Mouse (Mus musculus) B cell, adult 2 months (primary cell): ENCODE results near the gene Tspan9.

Experiments used
- DNase-seq, 2 experiments: peaks; one replicate each; pipeline ENCODE4 v3.0.0; 2022

Gene Tspan9

DNA sequence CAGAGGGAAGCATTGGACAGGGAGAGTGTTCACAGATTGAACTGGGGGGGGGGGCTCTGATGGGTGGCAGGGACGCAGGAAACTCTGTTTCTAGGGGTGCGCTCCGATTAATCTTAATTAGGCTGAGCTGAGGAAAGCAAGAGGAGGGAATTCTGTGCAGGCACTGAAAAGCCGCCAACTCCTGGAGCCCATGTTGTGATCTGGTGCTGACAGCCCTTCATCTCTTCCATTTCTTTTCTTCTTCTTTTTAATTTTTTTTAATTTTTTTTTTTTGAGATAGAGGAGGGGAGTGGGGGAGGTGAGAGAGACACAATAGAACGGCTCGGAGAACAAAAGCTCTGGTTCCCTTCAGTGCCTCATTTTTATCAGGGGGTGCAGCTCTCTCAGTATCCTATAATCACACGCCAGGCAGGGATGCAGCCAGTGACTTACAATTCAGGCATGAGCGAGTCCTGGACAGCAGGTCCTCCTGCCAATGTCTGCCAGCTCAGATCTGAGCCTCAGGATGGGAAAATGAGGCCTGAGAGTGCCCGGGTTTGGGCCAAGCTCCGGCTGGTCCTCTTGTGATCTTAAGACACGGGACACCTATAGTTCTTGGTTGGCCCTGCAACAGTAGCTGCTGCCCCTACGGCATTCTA is 72.4 kb downstream of the Tspan9 start:
- no peak for DNase-seq

DNA sequence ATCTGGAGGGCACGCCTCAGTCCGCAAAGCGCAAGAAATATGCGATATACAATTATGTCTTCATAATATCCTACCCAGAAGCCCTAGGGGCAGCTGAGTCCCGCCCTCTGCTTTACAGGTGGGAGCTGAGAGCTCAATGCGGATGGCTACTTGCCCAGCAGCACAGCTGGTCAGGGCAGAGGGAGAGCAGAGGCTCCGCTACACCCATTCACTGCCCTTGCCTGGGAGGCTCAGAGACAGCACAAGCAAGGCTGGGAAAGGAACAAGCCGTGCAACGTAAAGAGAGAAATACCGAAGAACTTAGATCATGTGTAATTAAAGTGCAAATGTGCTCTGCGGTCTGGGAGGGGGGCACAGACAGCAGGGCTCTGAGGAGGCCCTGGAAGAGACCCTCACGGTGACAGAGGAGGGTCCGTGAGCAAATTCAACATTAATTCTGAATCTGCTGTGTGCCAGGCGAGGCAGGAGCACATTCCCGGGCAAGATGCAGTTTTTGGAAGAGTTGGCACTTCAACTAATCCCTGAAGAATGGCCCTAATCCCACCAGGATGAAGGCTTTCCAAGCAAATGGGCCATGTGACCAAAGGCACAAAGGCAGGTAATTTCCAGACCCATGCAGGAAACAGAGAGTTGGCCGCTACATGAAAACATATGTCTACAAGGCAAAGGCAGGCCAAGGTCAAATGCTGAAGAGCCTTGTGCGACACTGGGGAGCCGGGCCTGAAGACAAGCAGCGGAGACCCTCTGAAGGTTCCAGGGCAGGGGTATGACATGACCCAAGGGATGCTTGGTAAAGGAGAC is 73.1 kb downstream of the Tspan9 start:
- DNase-seq: no peak

DNA sequence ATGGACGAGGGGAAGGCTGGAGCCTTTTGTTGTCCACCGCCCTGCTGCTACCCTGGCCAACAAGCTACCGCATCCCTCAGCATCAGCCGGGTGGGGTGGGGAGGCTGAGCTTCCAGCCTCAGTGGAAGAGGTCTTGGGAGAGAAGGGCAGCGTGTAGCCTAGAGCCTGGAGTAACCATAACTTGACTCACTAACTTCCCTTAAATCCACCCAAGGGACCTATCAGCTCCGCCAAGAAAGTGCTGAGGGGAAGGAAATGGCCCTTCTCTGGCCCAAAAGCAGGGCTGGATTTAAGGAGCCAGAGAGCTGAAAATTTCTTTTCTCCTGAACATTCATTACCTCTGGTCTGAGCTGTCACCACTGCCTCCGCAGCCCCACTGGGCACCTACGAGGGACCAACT is 75.2 kb downstream of the Tspan9 start:
- no peak for DNase-seq

DNA sequence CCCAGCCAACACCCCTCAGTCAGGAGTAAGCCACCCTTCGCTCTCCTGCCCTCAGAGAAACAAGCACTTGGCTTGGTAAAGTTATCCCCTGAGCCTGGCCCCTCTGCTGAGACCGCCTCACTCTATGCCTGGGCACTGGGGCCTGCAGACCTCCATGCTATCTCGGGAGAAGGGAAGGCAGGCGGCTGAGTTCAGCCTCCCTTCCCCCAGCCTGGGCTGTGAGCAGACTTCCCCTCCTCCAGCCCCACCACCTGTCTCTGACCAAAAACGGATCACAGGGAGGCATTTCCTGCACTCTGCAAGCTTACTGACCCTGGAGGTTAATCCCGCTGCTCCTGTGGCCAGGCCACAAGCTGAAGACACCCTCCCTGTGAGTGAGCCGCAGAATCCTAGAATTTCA is 77.4 kb downstream of the Tspan9 start:
- DNase-seq: no peak

DNA sequence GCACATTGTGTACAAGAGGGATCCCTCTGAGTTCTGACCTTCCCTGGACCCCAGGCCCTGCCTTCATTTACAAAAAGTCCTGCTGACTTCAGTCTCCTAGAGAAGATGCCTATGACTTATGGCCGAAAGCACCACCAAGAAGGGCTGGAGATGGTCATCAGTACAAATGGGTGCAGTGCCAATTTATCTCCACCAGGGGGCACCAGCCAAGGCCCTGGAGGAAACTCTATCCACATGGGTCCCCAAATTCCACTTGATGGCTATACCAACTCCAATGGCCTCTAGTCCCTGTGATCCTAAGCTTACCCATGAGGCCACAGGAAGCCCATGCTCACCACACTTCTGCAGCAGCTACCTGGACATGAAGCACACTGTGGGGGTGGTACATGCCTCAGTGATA is 79.9 kb downstream of the Tspan9 start:
- peak; percentile 15 to 16 for DNase-seq

DNA sequence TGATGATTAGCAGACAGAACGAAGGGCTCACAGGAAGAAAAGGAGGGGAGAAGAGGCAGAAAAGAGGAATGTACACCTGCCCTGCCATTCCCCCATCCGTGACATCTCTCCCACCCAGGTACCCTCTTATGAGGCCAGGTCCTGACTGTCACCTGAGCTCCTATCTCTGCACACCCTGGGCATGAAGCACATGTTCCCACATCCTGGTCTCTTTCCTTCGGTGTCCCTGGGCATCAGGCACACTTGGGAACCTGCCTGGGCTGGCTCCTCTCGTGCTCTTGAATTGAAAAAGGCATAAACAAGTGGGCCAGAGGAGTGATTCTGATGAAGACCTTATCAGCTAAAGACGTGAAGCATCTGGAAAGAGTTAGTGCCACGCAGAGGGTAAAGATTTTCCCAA is 80.6 kb downstream of the Tspan9 start:
- no peak for DNase-seq

DNA sequence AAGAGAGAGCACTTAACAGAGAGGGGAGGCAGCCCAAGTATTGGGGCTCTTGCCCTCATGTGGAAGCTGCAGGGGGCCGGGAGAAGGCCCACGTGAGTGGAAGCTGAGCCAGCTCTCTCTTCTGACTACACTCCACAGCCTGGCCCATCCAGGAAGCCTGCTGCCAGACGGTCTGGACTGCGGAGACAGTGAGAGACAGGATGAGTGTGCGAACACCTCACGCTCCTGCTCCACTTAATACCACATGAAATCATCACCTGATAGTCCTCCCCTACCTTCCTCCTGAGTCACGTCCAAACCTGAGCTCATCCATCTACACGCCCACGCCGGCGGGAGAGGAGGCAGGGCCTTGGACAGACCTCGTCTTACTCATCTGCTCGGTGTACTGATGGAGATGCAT is 81.2 kb downstream of the Tspan9 start:
- no peak for DNase-seq

DNA sequence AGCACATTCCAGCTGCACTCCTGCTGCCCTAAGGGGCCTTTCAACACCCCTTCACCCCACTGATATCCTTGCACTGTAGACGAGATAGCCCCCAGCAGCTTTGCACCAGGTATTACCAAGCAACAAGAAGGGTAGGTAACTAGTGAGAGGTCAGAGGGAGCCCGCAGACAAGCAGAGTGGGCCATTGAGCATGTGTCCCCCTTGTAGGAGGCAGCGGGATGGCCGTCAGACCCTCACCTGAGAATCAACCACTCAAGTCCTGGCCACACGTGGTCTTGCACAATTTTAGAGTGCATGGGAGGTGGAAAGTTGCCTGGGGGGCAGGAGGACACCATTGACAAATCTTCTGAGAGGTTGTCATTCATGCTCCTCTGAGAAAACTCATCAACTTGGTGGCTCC is 82.1 kb downstream of the Tspan9 start:
- no peak for DNase-seq

DNA sequence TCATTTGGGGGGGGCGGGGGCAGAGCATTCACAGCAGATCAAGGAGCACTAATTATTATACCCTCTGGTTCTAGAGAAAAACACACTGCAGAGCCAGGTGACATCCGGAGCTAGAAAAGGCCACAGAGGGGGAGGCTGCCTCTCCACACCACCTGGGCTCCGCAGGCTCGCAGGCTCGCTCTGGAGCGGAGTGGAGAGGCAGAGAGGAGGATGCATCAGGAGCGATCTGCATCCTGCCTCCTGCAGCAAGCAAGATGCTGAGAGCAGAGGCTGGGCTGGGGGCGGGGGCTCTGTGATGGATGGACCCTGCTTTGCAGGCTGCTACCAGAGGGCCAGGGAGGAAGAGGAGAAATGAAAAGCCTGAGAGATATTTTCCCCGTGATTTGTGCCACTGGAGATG is 84.8 kb downstream of the Tspan9 start:
- no peak for DNase-seq

DNA sequence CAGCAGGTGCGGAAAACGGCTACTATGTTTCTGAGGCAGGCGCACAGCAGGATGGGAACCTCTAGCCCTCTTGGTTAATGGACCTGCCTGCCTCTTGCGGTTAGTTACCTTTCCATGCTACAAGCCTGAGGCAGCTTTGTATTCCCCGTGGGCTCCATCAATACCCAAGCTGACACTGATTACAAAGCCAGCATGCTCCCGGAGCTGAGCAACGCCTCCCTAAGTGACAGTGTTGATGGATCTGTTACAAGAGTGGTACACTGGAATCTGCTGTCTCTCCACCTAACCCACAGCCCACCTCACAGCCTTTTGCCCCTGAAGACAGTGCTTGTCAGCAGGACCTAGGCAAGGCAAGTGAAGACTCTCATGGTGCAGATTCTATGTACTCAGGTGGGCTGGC is 85.2 kb downstream of the Tspan9 start:
- no peak for DNase-seq

DNA sequence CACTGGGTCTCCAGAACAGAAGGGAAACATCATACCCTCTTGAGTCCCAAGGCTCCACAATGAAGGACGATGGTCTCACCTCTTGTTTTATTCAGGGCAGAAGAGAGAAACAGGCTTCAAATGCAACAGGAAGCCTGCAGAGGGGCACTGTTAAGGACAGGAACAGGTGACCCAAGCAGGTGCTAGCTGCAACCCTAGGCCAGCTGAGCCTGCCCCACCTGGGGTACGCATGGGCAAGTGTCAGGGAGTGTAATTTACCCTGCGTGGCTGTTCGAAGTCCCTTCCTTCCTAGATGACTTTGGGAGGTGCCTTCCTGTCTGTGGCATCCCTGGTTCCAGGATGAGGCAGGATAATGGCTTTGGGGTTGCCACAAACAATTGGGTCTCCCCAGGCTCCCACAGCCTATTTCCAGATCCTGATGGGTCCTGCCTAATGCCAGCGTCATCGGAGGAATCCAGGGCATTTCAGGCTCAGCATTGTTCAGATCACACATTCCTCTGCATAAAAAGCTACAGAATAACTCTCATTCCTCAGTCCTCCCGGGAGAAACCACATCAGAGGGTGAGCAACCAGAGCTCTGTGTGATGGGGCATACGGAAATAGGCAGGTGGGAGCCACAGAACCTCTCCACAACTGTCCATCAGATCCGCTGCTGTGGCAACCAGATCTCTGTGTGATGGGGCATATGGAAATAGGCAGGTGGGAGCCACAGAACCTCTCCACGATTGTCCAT is 90.2 kb downstream of the Tspan9 start:
- DNase-seq: no peak

DNA sequence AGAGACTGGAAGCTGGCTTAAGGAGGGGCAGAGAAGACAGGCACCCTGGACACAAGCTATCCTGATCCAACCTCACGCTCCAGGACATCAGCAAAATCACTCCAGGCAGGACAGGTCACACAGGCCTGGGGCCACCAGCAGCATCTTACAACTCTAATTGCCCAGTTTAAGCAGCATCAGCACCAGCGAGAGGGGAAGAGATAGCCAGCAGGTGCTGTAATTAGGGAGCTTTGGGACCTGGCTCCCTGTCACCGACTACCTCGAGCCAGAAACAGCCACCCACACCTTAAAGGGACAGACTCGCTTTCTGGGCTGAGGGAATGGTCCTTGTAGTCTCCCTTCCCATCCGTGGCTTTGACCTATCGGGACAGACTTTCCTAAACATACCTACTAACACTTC is 95.7 kb downstream of the Tspan9 start:
- no peak for DNase-seq

DNA sequence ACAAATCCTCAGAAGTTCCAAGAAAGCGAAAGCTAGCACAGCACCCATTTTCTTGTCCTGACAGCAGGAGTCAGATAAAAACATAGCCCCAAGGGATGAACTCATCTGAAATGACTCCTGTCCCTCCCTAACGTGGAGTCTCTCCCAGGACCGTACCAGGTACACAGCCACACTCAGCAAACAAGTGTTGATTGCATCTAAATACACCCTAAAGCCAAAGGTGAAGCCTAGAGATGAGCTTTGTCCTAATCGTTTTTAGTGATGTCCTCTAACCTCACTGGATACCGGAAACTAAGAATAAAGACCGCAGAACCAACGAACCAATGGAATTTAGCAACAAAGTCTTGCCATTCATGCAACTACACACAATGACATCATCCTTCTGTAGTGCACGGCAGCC is 96.2 kb downstream of the Tspan9 start:
- no peak for DNase-seq

DNA sequence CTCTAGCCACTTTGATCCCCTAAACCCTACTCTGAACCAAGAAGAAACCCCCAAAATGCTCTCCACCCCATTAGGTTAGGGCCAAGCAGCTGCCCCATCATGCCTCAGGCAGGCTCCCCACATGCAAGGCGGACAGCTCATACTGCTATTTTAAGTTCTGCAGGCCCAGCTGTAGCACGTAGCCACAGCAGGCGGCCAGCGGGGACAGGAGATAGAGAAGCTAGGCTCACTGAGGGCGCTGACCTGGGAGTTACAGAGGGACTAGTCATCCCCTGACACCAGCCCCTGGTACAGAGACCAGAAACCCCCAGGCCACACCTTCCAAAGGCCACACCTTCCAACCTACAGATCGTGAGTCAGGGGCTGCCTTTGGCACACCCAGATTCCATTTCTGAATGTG is 96.6 kb downstream of the Tspan9 start:
- DNase-seq: no peak

DNA sequence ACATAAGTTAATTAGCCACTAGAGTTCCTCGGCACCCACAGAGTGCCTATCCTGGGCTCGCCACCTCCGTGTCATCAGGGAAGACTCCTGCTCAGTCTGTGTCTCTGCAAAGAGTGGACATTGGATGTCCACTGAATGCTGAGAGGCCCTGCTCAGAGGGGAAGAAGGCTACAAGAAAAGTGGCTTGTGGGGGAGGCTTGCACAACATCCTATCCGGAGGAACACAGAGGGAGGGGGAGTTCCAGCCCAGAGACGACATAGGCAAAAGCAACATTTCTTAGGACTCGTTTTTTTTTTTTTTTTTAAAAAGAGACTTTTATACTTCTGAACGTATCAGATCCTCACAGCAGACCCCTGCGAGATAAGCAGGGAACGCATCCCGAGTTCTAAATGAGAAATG is 98.7 kb downstream of the Tspan9 start:
- DNase-seq: no peak

DNA sequence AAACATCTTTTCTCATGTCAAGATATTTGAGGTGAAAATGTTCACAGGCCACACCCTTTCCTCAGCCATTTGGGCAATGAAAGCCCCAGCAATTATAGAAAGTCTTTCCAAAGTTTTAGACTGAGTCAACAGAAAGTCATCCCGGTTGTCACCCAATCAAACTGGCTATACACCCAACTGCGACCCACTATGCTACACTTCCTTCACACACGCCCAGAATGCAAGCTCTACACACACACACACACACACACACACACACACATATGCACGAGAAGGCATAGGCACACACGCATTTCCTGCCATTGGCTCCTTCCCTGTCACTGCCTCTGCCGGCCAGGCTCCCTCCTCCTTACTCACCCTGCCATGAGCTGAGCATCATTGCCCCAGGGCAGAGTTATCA is 99.9 kb downstream of the Tspan9 start:
- DNase-seq: no peak

DNA sequence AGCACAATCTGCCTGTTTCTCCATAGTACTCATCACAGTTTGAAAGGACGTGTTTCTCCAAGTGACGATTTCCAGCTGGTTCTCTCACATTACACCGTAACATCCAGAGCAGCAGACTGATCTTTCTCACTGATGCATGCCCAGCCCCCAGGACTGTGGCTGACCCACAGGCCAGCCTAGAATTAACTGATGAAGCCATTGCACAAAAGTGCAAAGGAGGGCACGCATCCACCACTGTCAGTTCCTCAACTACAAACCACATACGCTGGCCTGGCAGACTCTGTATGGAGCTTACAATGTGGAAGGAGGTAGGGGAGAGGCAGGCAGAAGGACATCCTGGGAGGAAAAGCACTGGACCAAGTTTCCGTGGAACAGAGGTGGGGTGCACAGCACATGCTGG is 101.6 kb downstream of the Tspan9 start:
- DNase-seq: no peak

DNA sequence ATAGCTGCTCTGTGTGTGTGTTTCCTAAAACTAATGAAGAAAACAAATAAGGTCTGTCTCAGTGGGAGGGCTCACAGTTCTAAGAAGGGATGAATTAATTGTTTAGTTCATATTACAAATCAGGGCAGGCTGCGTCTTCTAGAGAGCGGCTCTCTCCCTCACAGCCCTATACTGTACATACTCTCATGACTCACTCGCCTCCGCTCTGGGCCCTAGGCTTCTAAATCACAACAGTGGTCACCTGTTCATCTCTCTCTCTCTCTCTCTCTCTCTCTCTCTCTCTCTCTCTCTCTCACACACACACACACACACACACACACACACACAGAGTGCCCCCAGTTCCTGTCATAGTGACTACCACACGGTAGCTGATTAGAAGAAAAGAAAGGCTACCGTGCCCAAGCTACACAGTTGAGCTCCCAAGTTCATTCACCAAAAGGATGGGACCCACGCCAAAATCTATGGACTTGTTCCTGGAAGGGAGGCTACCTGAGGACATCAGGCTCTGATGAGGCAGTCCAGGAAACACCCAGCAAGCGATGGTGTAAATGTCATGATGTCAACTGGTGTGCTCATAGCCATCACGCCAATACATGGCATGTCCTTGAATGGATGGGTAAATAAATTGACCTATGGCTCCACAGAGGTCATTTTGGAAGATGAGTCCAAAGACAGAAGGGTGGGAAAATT is 104.2 kb downstream of the Tspan9 start:
- DNase-seq: no peak

DNA sequence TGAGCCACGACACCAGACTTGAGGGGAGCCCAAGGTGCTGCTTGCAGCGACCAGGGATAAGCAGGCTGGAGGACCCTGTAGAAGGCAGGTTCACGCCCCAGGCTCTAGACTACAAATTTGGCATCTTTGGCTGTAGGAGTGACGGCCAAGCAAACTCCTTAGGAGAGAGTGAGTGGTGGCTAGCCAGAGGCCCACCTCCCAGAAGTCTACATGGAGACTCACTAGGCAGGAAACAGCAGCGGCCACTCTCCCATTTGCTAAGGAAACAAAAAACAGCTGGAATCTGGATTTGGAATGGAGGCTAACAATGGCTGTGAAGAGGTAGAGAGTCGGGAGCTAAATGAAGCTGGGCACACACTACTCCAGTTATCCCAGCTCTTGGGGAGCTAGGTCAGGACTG is 104.8 kb downstream of the Tspan9 start:
- DNase-seq: no peak

DNA sequence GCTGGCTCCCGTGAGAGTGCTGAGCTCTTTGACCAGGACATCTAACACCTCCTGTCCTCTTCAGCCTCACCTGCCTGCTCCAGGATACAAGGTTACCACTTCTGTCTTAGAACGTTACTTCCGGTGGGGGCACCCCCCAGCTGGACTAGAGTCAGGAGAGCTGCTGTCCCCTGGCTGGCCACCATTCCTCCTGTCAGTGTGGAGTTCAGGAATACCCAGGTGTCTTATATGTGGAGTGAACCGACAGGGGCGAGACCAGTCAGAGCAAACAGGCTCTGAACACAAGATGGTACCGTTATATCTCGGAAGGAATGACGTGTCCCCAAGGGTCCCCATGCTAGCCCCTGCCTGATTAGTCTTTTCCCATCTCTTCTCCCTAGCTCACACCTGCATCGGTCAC is 106.8 kb downstream of the Tspan9 start:
- no peak for DNase-seq

DNA sequence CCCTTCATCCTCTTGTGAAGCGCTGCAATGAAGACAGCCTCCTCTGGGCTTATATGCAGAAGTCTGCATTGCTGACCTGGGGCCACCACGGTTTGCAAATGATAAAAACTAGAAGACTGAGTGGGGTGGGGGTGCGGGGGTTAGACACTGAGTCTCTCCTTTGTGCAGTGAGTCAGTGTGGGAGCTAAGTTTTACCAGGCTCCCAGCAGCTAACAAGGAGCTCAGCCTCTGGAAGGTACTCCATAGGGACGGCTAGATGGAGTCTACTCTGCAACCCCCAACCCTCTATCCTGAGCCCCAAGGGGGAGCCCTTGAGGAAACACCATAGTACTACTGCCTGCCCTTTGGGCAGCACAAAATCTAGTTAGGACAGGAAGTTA is 107.5 kb downstream of the Tspan9 start:
- DNase-seq: no peak

DNA sequence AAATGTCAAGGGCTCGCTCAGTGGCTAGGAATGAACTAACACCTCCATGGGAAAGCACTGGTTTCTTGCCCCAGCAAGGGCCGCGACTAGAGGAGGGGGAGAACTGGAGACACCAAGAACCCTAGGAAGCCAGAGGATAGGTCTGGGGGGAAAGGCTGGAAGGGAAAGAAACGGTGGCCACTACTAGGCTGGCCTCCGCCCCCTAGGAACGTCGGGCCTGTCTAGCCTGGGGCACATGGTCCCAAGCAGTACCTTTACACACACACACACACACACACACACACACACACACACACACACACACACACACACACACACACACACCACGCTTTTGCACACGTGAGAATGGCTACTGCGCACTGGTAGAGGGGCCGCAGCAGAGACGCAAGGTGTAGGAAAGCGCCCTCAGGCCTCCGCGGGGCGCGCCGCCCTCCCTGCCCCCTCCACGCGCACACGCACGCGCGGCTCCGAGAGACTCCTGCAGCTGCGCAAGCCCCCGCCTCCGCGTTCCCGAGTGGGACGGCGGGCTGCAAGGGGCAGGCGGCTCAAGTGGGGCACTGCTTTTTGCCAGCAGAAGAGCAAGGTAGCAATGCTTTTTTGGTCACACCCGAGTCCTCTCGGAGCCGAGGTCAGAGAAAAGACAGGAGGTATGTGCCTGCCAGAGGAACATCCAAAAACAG is 108.0 kb downstream of the Tspan9 start:
- DNase-seq: no peak
